Mouse (Mus musculus) layer of hippocampus, adult 2 months (tissue): Measurements from ENCODE around the gene Tiam2. TPM values are rescaled to one million over a fixed set of nuclear protein-coding genes. Genes with fewer than 3 reads are reported as not detected.
A peak's percentile ranks its signal among the peaks of the same experiment; 100 is the strongest.

Experiments used
- DNase-seq, 2 experiments: peaks; one replicate each; pipeline ENCODE4 v3.0.0; 2022; ENCODE audit warnings: low spot score in 2 of 2
- H3K27ac ChIP-seq: fragments of 200-600 bp; 2 replicates; pipeline ENCODE4 v1.8.1; 2022
- H3K4me3 ChIP-seq: fragments of 200-600 bp; 2 replicates; pipeline ENCODE4 v1.8.1; 2022; ENCODE audit warnings: mild to moderate bottlenecking
- CTCF ChIP-seq: fragments of 200-600 bp; conservative IDR thresholded peaks from 2 replicates; pipeline ENCODE4 v1.8.1; 2022; ENCODE audit warnings: antibody characterized with exemption, mild to moderate bottlenecking, moderate library complexity
- total RNA-seq, 2 experiments: library from RNA; stranded (reverse); gene quantifications; 2 replicates each; pipeline ENCODE4 v1.2.3; 2021

The Tiam2 gene
- total RNA-seq, 2 experiments from 2014 or later: 33.8 to 42.9 TPM

- no peak for TF ChIP-seq CTCF
- Histone ChIP-seq H3K27ac (peak overlapping the region; percentile 19; the same call in 1 of the 2 replicates), H3K4me3 (peak overlapping the region; percentile 61)
- DNase-seq: no peak
Observed at GRCm38 (mm10) chr17:3326903-3327279, 518 bp downstream of the Tiam2 start.

GRCm38 (mm10) chr17:3327335-3327734 is 962 bp downstream of the Tiam2 start:
- DNase-seq: no peak
- Histone ChIP-seq H3K4me3 (peak overlapping the region; percentile 61), H3K27ac (no peak overlapping the region)
- no peak for TF ChIP-seq CTCF

GRCm38 (mm10) chr17:3328820-3329219 is 2.4 kb downstream of the Tiam2 start:
- Histone ChIP-seq H3K4me3 (no peak overlapping the region), H3K27ac (0 out of 2 replicates have a peak overlapping the region, but pooled peaks have one; percentile 14)
- TF ChIP-seq CTCF: no peak
- peak; percentile 25 to 70 for DNase-seq

GRCm38 (mm10) chr17:3329429-3329828 is 3.1 kb downstream of the Tiam2 start:
- Histone ChIP-seq H3K4me3 (no peak overlapping the region), H3K27ac (no peak overlapping the region)
- TF ChIP-seq CTCF: no peak
- no peak for DNase-seq

DNA sequence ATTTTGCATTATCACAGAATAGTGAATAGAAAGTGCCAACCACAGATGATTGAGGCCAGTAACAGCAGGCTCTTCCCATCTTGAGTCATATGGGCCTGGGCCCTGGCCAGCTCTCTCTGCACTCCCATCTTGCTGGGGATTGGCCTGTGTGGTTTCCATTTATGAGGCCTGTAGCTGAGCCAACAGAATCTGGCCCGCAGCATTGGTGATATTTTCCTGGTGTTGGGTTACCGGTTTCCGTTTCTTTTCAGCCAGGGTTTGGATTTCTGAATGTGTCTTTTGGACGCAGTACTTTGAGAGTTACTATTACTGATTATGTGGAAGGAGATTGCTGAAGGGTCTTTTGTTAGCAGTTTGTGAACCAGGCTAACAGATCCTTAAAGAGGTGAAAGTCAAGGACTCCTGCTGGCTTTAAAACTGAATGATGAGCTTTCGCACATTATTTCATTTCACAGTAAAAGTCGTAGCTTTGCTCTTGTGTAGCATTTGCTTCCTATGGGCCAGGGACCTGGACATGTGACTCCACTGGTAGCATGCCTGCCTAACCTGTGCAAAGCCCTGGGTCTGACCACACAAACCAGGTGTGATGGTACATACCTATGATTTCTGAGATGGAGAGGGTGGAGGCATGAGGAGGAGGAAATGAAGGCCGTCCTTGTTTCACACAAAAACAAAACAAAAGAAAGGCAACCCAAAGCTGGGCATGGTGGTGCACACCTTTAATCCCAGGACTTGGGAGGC is 5.5 kb downstream of the Tiam2 start:
- peak overlapping the region; percentile 36; the same call in 1 of the 2 replicates for H3K27ac ChIP-seq
- TF ChIP-seq CTCF: no peak
- H3K4me3 ChIP-seq: no peak overlapping the region
- peak; percentile 60 to 63 for DNase-seq

DNA sequence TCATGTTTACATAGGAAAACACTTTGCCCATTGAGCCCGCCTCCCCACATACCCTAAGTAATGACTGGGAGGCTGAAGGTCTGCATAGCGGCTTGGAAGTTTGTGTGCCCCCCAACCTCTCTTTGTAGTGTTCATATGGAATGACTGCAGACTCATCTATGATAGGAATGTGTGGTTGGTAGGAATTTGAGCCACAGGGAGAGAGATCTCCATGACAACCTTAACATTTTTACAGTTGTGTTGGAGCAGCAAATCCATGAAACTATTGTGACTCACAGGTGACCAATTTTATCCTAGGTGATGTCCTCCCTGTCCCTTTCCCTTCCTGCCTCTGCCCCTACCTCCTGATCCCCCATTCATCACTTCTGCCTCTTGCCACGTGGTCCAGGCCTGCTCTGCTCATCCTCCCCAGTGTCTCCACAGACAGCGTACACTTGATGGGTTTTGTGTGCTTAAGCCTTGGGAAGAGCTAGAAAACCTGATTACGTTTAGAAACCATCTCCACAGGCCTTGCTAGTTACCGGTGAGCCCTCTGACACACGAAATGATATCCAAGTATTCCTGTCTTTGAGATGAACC is 9.9 kb downstream of the Tiam2 start:
- DNase-seq: no peak
- Histone ChIP-seq H3K27ac (no peak overlapping the region; the same call in 1 of the 2 replicates), H3K4me3 (no peak overlapping the region)
- TF ChIP-seq CTCF: no peak

DNA sequence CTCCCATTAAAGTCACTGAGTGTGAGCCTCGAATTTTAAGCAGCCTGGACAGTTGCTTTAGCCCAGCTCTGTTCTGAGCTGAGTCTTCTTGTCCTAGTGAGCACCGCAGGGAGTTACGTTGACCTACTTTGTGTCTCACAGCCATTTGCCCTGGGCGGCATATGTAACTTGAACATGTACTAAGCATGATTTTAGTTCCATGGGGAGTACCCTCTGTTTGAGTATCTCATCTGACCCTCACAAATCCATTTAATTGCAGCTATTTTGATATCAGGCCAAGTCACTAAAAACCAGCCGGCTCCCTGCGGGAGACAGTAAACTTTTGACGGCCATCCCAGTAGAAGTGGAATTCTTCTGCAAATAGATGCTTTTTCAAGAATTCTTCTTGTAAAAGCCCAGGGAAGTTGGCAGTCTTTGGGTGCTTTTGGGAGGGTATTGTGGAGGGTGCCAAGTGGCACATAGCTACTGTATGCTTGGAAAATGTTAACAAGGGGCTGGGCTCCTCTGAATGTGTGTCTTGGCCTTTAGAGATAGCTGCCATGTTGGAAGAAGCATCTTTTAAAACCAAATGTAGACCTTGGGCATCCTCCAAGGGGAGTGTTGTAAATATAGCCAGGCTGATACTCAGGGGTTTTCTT is 10.6 kb downstream of the Tiam2 start:
- TF ChIP-seq CTCF: no peak
- H3K27ac ChIP-seq: no peak overlapping the region; the same call in 1 of the 2 replicates
- no peak for DNase-seq
- no peak overlapping the region for H3K4me3 ChIP-seq

DNA sequence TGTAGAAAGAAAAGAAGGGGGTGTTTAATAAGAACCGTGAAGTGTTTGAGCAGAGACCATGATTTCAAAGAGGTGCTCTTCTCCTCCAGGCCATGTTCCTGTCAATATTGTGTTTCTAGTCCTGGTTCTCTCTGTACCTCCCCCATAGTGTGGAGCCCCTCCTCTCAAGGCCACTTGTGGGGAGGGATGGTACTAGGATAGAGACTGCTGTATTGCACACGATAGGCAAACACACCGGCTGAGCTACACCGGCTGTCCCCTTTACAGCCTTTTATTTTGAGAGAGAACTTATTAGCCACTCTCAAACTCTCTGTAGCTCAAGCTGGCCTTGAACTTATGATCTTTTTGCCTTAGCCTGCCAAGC is 11.1 kb downstream of the Tiam2 start:
- TF ChIP-seq CTCF: no peak
- Histone ChIP-seq H3K4me3 (no peak overlapping the region), H3K27ac (no peak overlapping the region)
- DNase-seq: no peak

GRCm38 (mm10) chr17:3338821-3339220 is 12.4 kb downstream of the Tiam2 start:
- H3K27ac ChIP-seq: no peak overlapping the region
- TF ChIP-seq CTCF: no peak
- peak in 1 of 2 experiments; percentile 17 for DNase-seq

DNA sequence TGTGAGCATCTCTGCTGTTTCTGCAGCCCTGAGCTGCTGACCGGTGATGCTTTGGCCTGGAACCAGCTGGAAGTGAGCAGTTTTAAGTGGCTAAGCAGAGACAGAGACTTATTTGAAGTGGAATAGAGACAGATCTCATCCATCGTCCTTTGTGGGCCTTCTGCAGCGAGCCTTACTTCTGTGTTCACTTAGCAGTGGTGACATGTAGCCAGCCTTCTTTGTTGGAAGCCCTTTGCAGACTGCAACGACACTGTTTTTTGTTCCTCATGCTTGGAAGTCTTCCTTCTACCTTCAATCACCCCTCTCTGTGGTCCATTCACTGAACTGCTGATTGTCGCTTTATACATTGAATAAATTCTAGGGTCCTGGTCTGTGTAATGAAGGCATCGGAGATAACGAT is 18.5 kb downstream of the Tiam2 start:
- DNase-seq: no peak
- no peak for TF ChIP-seq CTCF
- H3K27ac ChIP-seq: no peak overlapping the region
- no peak overlapping the region for H3K4me3 ChIP-seq

More at GRCm38 (mm10) chr17:3338821-3339220, 12.4 kb downstream of the Tiam2 start:
- no peak overlapping the region for H3K4me3 ChIP-seq

GRCm38 (mm10) chr17:3345276-3345885 is 19.0 kb downstream of the Tiam2 start:
- Histone ChIP-seq H3K4me3 (no peak overlapping the region), H3K27ac (no peak overlapping the region)
- TF ChIP-seq CTCF: no peak
- no peak for DNase-seq

- DNase-seq: no peak
- no peak overlapping the region for H3K27ac ChIP-seq
- no peak for TF ChIP-seq CTCF
- H3K4me3 ChIP-seq: no peak overlapping the region
Observed at GRCm38 (mm10) chr17:3347800-3348199, 21.4 kb downstream of the Tiam2 start.

DNA sequence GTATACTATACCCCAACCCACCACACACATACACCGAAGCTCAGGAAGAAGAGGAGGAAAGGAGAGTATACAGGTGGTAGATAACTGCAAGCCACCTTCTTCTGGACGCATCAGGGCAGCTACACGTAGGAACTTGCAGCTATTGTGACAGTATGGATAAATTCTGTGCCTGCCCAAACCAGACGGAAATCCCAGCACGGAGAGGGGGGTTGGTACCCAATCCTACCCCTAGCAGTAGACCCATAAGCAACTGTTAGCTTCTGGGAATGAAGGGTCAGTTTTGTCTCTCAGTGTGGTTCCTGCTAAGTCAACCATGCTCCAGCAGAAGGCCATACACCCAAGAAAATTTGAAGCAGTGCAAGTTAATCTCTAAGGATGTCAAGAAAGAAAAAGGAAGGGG is 23.0 kb downstream of the Tiam2 start:
- Histone ChIP-seq H3K27ac (no peak overlapping the region), H3K4me3 (no peak overlapping the region)
- DNase-seq: no peak
- TF ChIP-seq CTCF: no peak
